Mouse (Mus musculus) G1E (cell line): ENCODE data around the gene Nxpe4.
"Not testable (repeated sequence)": the region's sequence is repeated elsewhere in the genome, so short reads cannot be mapped to it uniquely, and the experiment has no call there.

Experiments
- CTCF ChIP-seq: IDR thresholded peaks from 2 replicates; pipeline ENCODE4 v1.5.1; 2012; ENCODE audit warnings: low read depth, low read length, inconsistent platforms, mixed read lengths
- GATA1 ChIP-seq: IDR thresholded peaks from 2 replicates; pipeline ENCODE4 v1.6.1; 2012; ENCODE audit warnings: borderline replicate concordance, low read length, inconsistent platforms, mixed read lengths
- POLR2AphosphoS5 ChIP-seq: IDR thresholded peaks from 2 replicates; pipeline ENCODE4 v1.6.1; 2012; ENCODE audit warnings: low read depth, low read length, inconsistent platforms; ENCODE audit not compliant: insufficient replicate concordance
- TAL1 ChIP-seq: conservative IDR thresholded peaks from 2 replicates; pipeline ENCODE4 v1.6.1; 2012; ENCODE audit warnings: low read depth, low read length, inconsistent platforms, mixed read lengths

DNA sequence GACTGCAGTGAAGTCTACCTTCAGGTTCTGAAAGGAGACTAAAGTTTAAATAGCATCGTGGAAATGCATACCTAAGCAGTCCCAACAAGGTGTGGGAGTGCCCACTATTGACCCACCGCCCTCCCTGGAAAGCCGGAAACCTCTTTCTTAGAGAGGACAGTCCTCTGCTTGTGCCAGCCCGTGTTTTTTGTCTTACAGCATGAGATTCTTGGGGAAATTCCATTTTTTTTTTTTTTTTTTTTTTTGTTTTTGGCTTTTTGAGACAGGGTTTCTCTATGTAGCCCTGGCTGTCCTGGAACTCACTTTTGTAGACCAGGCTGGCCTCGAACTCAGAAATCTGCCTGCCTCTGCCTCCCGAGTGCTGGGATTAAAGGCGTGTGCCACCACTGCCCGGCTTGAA, 255.5 kb downstream of the Nxpe4 start:
- TF ChIP-seq CTCF, GATA1, POLR2AphosphoS5, TAL1: not testable (repeated sequence)
